Mouse (Mus musculus): Measurements from ENCODE around the gene Gm4924.

Gene Gm4924

DNA sequence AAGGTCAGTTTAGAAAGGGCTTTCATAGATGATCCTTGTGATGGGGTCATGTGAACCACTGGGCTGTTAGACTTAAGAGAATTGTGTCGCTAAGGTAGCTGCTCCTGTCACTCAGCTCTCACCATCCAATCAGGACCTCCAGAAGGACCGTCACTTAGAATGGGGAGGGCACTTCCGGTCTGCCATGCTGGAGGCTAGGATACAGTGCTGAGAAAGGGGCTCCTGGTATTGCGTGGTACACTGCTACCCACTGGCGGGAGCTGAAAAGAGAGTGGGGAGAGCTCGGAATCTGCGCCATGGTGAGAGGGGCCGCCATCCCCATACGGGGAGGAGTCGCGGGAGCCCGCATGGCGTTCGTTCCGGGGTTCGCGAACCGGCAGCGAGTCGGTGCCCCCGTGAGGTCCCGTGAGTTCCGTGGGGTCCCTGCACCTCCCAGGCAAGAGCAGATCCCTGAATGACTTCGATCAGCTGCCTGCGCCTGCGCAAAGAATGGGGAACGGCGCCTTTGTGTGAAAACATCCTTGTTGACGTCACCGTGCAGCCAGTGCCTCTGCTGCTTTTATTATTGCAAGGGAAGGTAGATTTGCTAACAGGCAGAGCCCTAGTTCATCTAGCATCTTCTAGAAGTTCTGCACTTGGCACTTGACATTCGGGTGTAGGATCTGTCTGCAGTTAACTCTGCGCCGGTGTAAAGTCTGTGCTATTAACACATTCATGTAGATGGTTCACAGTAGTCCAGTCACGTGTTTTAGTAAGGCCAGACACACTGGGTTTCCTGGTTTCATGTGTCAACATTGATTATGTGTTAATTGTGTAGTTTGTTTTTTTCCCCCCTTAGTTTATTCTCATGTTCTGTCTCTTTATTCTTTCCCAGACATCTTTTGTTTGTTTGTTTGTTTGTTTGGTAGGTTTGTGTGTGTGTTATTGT is at the start of gene Gm4924:
Gene Gm4924 (plus strand): TSS at position 173 of the 928 bp plus-strand sequence.
- peak; percentile 85 for DNase-seq (ENCODE audit: extremely low spot score)

DNA sequence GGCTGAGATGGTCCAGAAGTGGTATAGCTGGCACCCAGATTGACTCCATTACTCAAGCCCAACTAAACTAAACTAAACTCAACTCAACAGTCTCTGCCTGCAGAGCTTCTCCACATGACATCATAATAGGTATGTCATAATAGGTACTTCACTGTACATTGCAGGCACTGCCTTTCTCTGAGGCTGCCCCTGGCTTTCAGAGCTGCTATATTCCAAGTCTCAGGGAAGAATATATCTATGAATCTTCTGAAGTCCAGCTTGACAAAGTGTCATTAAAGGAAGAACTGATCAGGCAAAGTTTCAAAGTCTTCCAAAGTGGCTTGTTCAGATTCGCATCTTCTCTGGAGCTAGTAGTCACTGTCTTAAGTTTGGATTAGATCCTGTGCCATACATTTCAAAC is 37.6 kb upstream of the Gm4924 start, which contains the start of gene 4932415D10Rik:
Gene 4932415D10Rik (minus strand): TSS at position 101 of the 400 bp plus-strand sequence.
- DNase-seq (ENCODE audit: extremely low spot score): no peak

DNA sequence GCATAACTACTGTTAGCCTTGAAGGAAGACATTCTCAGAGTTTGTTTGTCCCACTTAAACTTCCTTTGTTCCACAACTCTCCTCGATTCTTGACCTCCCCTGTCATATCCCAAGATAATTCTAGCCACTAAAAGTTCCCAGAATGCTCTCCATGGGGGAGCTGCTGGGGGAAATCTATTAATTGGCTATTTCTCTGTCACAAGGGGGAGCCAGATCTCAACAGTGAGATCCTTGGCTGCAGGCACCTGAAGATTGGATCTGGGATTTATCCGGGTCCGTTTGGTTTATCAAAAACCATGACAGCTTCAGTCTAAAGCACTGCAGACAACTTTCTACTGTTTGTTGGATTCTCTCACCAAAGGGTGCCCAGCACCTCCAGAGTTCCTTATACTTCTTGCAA is 33.9 kb upstream of the Gm4924 start:
- no peak for DNase-seq (ENCODE audit: extremely low spot score)

DNA sequence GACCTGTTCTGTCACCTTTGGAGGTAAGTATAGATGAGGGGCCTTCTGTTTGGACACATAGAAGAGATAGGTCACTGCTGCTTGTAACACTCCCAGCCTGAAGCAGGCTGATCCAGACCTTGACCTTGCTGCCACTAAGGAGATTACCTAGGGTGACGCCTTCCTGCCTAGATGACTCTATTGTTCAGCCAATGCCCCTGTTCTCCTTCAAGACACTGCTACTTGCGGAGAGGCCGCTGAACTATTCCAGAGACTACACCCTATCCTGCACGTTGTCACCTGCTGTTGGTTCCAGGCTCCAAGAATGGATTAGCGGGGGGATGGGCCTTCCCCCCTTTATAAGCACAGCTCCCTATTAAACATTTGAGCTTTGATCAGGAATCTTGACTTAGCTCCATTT is 24.2 kb upstream of the Gm4924 start:
- no peak for DNase-seq (ENCODE audit: extremely low spot score)

DNA sequence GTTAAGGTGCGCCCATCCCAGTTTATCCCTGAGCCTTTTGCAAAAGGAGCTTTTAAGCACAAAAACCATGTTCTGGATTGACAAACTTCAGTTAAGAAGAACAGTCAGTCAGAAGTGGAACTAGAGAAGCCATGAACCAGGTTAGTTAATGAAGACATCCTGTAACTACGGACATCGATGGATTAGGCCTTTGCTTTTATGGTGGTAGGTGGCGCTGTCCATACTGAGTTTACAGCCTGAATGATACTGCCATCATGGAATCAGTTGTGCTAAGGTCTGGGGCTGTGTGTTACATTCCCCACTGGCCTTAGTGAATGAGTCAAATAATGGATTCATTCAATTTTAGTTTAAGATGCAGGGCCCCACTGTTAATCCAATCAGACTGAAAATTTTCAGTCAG is 1.3 kb downstream of the Gm4924 start:
- DNase-seq (ENCODE audit: extremely low spot score): no peak

DNA sequence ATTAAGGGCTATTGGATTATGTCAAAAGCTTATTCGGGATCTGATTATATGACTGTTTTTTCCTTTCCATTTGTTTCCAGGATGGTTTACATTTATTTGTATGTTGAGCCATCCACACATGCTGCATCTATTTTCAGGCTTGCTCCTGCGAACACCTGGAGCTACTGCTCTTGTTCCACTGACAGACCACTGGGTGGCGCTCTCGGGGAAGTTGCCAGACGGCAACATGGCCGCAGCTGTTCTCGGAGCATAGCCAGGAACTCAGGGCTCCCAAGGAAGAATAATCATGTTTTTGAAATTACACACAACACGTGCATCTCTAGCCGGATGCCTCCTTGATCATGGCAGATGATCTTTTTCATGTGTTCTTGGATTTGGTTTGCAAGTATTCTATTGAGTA is 7.9 kb downstream of the Gm4924 start:
- DNase-seq (ENCODE audit: extremely low spot score): no peak

DNA sequence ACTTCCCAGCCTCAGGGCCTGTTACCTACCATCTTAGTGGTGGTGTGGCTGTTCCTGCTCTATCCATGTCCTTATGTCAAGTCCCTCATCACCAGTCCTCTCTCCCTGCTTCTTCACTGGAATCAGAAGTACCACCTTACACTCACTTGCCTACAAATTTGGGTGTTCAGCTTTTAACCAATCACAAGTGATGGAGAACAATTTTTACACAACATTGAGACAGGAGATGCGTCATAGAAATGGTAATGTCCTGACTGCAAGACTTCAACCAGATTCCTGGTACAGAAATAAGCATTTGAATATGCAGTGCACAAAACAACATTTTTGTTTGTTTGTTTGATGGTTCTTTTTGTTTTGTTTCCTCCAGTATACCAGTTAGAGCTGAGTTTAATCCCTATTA is 28.9 kb downstream of the Gm4924 start:
- no peak for DNase-seq (ENCODE audit: extremely low spot score)

DNA sequence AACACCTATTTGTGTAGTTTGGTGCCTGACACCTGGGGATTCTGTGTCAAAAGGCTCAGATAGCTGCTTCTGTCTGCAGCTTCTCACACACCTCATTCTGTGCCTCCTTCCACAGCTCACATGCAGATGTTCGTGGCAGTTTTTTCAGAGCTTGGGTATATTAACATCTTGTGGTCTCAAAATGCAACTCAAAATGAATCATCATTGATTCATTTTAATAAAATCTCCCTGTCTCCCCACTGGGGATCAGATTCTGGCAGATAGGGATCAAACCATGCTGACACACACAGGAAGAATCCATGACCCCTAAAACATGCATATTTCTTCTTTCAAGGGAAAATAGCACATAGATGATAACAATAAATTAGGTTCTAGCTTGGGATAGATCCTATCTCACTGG is 55.5 kb downstream of the Gm4924 start:
- DNase-seq (ENCODE audit: extremely low spot score): no peak

DNA sequence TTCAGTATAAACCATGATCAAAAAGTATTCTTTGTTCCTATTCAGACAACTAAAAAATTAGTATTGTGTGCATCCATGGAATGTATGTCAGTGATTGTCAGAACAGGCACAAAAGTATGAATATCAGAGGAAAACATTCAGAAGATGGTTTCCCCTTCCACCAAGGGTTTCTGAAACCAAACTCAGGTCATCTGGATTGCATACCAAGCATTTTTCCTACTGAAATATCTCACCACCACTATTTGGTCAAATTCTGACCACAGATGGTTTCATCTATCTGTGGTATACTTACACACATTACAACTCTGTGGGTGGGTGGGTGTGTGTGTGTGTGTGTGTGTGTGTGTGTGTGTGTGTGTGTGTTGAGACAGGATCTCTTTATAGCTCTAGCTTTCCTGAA is 69.6 kb downstream of the Gm4924 start:
- no peak for DNase-seq (ENCODE audit: extremely low spot score)
